Mouse (Mus musculus) cerebellum, postnatal 36 days (tissue): ENCODE results near the gene Gm47955.
"Not testable (repeated sequence)": the region's sequence is repeated elsewhere in the genome, so short reads cannot be mapped to it uniquely, and the experiment has no call there.

Experiments used
- DNase-seq, 2 experiments: peaks; one replicate each; pipeline ENCODE4 v3.0.0; 2021 to 2022; ENCODE audit warnings: mixed read lengths in 2 of 2

Gene Gm47955

GRCm38 (mm10) chr1:82993947-82994346 lies 33.9 kb downstream of the Gm47955 start:
- no peak for DNase-seq

GRCm38 (mm10) chr1:83000306-83000705 lies 40.2 kb downstream of the Gm47955 start, which contains the start of gene Gm47959:
Gm47959 (plus strand) TSS chr1:83000548.
- not testable (repeated sequence) for DNase-seq

DNA sequence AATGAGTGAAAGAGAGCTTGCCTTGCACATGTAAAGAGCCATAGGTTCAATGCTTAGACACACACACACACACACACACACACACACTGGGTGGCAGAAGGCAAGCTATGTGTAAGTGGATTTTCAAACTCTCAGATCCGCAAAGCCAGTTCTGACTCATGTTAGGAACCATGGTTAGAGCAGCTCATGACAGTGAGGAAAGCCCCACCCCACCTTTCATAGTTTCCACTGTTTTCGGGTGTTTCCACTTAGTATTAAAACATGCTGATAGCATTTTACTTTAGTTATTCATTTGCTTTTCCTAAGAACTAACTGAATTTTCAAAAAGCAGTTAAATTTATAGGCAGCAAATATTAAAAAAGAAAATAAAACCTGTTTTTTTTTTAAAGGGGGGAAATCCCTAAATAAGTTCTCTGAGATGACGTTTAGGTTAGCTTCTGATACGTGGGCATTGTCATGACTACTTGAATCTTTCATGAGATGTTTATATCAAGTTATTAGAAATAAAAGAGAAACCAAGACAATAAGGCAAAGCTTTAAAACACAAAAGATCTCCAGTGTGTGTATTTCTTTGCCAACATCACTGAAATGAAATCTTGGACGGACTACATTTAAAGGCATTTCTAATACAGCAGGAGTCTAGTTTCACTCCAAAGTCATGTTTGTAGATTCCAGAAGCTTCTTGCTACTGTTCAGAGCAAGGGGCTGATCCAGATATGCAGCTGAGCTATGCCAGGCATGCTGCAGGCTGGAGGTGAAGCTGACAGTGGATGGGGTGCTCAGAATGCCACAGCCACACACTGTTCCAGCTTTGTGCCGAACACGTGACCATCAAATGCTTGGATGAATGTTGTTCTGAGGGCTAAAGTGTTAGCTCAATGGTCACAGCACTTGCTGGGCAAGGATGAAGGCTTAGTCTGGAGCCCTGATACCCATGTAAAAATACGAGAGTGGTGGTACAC lies 46.4 kb downstream of the Gm47955 start:
- DNase-seq, result no peak

- no peak for DNase-seq
Observed at GRCm38 (mm10) chr1:83007471-83007870, 47.4 kb downstream of the Gm47955 start.
